Mouse (Mus musculus): ENCODE results near the gene Ndp.

Ndp gene

GRCm38 (mm10) chrX:16911241-16911873 lies at the start of gene Ndp:
Gene Ndp (minus strand): TSS chrX:16911774.
- DNase-seq (ENCODE audit: extremely low spot score) = peak; percentile 4

- no peak for DNase-seq (ENCODE audit: extremely low spot score)
Observed at GRCm38 (mm10) chrX:16954767-16955166, 43.2 kb upstream of the Ndp start.

GRCm38 (mm10) chrX:16918006-16918405 lies 6.4 kb upstream of the Ndp start:
- DNase-seq (ENCODE audit: extremely low spot score) = no peak

- DNase-seq (ENCODE audit: extremely low spot score) = no peak
Observed at GRCm38 (mm10) chrX:16913118-16913517, 1.5 kb upstream of the Ndp start.

- no peak for DNase-seq (ENCODE audit: extremely low spot score)
Observed at GRCm38 (mm10) chrX:16911911-16912310, 337 bp upstream of the Ndp start.

GRCm38 (mm10) chrX:16910211-16911095 lies 1.1 kb downstream of the Ndp start:
- peak; percentile 2 for DNase-seq (ENCODE audit: extremely low spot score)

- DNase-seq (ENCODE audit: extremely low spot score) = no peak
Observed at GRCm38 (mm10) chrX:16908652-16909051, 2.9 kb downstream of the Ndp start.

- DNase-seq (ENCODE audit: extremely low spot score) = no peak
Observed at GRCm38 (mm10) chrX:16907554-16907953, 4.0 kb downstream of the Ndp start.

GRCm38 (mm10) chrX:16894377-16895175 lies 17.0 kb downstream of the Ndp start:
- peak; percentile 48 for DNase-seq (ENCODE audit: extremely low spot score)

GRCm38 (mm10) chrX:16867640-16868314 lies 43.8 kb downstream of the Ndp start:
- DNase-seq (ENCODE audit: extremely low spot score) = no peak

- peak; percentile 0 for DNase-seq (ENCODE audit: extremely low spot score)
Observed at GRCm38 (mm10) chrX:16860244-16860643, 51.3 kb downstream of the Ndp start.

GRCm38 (mm10) chrX:16846034-16846433 lies 65.5 kb downstream of the Ndp start:
- DNase-seq (ENCODE audit: extremely low spot score) = no peak

- DNase-seq (ENCODE audit: extremely low spot score) = no peak
Observed at GRCm38 (mm10) chrX:16841443-16841842, 70.1 kb downstream of the Ndp start.

GRCm38 (mm10) chrX:16837293-16837692 lies 74.3 kb downstream of the Ndp start:
- no peak for DNase-seq (ENCODE audit: extremely low spot score)

- DNase-seq (ENCODE audit: extremely low spot score) = no peak
Observed at GRCm38 (mm10) chrX:16836488-16837082, 75.0 kb downstream of the Ndp start.
